Mouse (Mus musculus): ENCODE data around the gene Frrs1l.

GRCm38 (mm10) chr4:57001437-57001836, 11.2 kb upstream of the Frrs1l start:
- TF ChIP-seq POLR2A (IDR thresholded peaks at IDR 0.05; ENCODE audit: control insufficient read depth, low read depth, low read length) (no peak), CTCF (IDR thresholded peaks at IDR 0.05; ENCODE audit: control insufficient read depth, insufficient read depth, insufficient replicate concordance, low read depth, low read length) (no peak)
